Mouse (Mus musculus): ENCODE data around the gene Csmd2.

Gene Csmd2

GRCm38 (mm10) chr4:128411941-128412630 is 424.4 kb downstream of the Csmd2 start:
- DNase-seq (ENCODE audit: low spot score in 2 of 2) = no peak

- DNase-seq (ENCODE audit: low spot score in 2 of 2) = no peak
Observed at GRCm38 (mm10) chr4:128414741-128415140, 427.1 kb downstream of the Csmd2 start.

- no peak for DNase-seq (ENCODE audit: low spot score in 2 of 2)
Observed at GRCm38 (mm10) chr4:128419988-128420617, 432.4 kb downstream of the Csmd2 start.

GRCm38 (mm10) chr4:128422486-128422885 is 434.8 kb downstream of the Csmd2 start:
- DNase-seq (ENCODE audit: low spot score in 2 of 2) = no peak

GRCm38 (mm10) chr4:128425339-128425738 is 437.7 kb downstream of the Csmd2 start:
- DNase-seq (ENCODE audit: low spot score in 2 of 2) = no peak

DNA sequence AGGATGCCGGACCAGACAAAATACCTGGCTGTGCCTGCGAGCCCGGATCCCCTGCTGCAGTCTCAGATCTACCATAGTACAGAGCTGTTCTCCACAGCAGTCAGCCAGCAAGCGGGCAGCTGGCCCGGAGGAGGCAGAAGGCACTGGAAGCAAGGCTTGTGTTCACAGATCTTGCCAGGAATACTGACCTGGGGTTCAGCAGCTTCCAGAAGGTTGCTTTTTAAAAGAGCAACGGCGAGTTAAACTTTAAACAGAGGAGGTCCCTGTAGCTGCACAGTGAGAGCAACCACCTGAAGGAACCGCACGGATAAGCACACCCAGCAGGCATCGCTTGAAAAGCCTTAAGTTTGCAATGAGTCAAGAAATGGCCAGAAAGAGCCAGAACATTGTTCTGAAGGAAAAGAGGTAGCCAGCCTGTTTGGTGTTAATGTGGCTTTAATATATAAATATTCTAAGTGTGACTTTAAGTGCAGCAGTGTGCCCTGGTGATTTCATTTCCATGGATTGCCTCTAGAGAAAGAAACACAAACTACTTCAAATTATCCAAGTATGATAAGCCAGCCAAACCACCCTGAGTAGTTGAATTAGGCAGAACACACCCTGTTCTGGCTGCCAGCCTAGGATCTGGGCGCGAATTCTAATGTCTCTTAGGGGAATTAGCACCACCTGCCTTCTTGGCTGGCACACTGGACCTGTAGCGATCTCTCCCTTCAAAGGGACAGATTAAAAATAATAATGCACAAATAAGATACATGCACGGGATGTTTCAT is 439.8 kb downstream of the Csmd2 start:
- no peak for DNase-seq (ENCODE audit: low spot score in 2 of 2)

DNA sequence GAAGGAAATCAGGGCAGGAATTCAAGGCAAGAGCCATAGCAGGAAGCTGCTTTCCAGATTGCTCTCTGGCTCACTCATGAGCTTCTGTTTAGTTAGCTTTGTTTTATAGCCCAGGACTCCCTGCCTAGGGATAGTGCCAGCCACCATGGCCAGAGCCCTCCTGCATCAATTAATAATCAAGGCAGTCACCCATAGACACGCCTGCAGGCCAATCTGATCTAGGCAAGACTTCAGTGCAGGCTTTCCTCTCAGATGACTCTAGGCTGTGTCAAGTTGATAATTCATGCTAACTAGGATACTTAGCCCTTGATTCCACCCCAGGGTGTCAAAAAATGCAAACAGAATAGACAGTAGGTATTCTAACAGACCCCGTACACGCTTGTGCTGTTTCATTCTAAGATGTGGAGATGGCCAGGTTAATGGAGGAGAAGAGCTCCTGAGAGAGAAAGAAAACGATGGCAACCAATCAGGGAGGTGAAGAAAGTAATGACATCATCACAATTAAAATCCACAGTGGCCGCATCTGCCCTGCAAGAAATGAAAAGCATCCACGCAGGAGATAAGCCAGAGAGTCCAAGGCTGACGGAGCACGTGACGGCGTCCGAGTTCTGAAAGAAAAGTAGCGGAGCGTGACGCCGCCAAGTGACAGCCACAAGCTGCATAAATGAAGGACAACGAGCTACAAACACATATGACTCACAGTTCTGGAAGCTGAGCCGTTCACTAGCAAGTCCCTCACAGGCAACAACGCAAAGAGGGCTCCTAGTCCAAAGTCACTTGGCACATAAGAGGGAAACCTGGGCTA is 440.8 kb downstream of the Csmd2 start:
- no peak for DNase-seq (ENCODE audit: low spot score in 2 of 2)

DNA sequence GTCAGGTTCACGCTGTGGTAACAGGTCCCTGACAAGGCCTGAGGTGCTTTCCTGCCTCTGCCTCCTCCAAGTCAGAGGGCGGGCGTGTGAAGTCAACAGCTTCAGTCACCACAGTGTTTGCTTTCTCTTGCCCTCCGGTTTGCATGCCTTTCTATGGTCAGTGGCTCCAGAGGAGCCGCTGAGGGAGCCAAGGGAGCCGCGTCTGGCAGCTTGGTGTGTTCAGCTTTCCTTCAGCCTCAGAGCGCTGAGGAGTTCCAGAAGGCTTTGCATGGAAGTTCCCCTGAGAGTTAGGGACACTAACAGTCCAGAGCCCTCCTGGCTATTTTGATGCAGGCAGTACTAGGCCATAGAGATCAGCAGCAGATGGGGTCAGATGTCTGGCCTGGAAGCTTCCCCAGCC is 441.9 kb downstream of the Csmd2 start:
- no peak for DNase-seq (ENCODE audit: low spot score in 2 of 2)

DNA sequence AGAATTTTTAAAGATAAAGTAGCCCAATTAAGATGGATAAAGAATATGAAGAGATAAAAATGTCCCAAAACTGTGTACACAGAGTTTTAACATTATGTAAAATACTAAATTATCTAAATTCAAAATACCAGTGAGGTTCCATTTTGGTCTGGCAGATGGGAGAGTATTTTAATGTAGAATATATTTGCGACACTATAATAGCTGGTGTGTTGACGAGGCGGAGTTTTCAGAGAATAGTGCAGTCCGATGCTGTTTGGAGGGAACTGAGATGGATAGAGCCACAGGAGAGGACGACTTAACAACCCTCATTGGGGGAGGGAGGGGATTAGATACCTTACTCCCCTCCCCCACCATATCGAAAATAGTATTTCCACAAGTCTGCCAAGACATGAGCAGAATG is 452.9 kb downstream of the Csmd2 start:
- no peak for DNase-seq (ENCODE audit: low spot score in 2 of 2)

DNA sequence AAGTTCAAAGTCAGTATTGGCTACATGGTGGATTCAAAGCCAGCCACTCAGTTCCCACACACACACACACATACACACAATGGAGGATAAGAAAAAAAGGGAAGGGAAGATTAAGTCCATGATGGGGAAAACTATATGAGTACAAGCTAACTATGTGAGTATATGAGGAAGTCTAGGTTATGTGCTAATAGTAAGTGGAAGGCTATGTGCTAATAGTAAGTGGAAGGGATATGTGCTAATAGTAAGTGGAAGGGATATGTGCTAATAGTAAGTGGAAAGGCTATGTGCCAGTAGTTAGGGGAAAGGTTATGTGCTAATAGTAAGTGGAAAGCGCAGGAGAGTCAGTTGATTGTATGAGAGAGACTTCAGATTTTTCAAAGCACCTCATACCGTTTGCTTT is 453.6 kb downstream of the Csmd2 start:
- no peak for DNase-seq (ENCODE audit: low spot score in 2 of 2)

- no peak for DNase-seq (ENCODE audit: low spot score in 2 of 2)
Observed at GRCm38 (mm10) chr4:128442791-128443190, 455.1 kb downstream of the Csmd2 start.

DNA sequence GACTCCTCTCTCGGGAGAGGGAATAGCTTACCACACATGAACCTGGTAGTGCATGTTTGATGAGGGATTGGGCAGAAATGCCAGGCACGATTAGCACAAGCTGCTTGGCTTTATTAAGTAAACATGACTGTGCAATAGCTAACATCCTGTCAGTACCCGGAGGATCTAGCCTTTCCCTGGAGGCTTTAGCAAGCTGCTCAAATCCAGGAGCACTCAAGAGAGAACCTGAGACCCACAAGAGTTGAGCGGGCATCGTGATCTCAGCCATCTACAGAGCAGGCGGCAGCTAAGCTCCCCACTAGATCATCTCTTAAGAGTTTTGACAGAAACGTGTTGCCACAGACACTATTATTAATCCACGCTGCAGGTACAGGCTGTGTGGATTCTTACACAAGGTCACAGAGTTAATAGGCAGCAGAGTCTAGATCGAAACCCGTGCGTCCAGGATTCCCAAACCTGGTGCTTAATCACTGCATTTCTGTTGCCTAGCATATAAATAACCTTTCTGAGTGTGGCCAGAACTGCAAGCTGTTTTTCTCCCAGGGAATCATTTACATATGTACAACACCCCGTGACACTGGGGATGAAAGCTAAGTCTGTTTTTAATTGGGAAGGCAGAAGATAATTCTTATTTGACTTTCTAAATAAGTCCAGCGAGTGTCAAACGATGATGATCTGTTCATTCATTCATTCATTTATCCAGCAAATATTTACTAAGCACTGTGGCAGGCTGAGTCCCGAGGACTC is 458.0 kb downstream of the Csmd2 start:
- no peak for DNase-seq (ENCODE audit: low spot score in 2 of 2)

GRCm38 (mm10) chr4:128448831-128449431 is 461.3 kb downstream of the Csmd2 start:
- DNase-seq (ENCODE audit: low spot score in 2 of 2) = no peak

GRCm38 (mm10) chr4:128450137-128450536 is 462.5 kb downstream of the Csmd2 start:
- no peak for DNase-seq (ENCODE audit: low spot score in 2 of 2)

GRCm38 (mm10) chr4:128450974-128451373 is 463.3 kb downstream of the Csmd2 start:
- DNase-seq (ENCODE audit: low spot score in 2 of 2) = no peak

- no peak for DNase-seq (ENCODE audit: low spot score in 2 of 2)
Observed at GRCm38 (mm10) chr4:128451383-128451794, 463.7 kb downstream of the Csmd2 start.

DNA sequence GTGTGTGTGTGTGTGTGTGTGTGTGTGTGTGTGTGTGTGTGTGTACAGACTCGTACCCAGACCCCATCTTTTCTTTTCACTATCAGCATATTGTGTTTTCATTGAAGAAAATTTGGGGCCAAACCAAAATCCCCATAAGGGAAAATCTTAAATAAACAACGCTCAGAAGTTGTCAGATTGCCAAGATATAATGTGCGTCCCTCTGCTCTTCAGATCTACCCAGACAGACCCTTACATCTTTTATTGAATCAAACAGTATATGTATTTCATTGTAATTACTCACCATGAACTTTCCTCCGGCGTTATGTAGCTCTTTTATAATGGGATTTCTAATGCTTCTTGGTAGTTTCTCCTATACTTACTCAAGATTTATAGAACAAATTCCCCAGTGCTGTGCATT is 479.1 kb downstream of the Csmd2 start:
- DNase-seq (ENCODE audit: low spot score in 2 of 2) = no peak

GRCm38 (mm10) chr4:128468040-128468439 is 480.4 kb downstream of the Csmd2 start:
- no peak for DNase-seq (ENCODE audit: low spot score in 2 of 2)

DNA sequence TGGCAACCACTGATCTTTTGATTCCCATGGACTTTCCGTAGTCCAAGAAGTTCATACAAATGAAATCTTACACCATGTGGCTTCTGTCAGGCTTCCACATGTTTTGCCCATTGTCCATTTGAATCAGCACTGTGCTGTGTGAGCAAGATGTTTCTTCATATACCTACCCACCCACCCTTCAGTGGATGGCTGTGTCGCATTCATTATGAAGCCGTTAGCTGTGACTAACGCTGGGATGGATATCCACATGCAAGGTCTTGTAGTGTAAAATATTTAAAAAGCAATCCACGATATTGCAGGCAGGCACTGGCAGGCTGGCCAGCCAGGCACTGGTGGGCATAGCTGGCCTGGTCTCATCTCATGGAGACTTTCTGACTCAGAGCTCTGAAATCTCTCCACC is 488.6 kb downstream of the Csmd2 start:
- no peak for DNase-seq (ENCODE audit: low spot score in 2 of 2)

GRCm38 (mm10) chr4:128483891-128484290 is 496.2 kb downstream of the Csmd2 start:
- no peak for DNase-seq (ENCODE audit: low spot score in 2 of 2)

DNA sequence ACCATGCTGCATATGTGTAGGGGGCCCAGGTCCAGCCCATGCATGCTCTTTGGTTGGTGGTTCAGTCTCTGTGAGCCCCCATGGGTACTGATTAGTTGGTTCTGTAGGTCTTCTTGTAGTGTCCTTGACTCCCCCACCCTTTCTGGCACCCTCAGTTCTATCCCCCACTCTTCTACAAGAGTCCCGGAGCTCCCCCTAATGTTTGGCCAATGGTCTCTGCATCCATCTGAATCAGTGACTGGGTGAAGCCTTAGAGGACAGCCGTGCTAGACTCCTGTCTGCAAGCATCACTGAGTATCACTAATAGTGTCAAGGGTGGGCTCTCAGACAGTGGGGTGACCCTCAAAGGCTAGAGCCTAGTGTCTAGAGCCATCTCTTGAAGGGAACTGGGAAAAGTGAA is 497.0 kb downstream of the Csmd2 start:
- DNase-seq (ENCODE audit: low spot score in 2 of 2) = no peak
